Mouse (Mus musculus) kidney, adult 8-10 months (tissue): ENCODE results near the gene Pou2af1.

ENCODE experiments used
- DNase-seq, 2 experiments: peaks; one replicate each; pipeline ENCODE4 v3.0.0; 2022

Pou2af1 gene

DNA sequence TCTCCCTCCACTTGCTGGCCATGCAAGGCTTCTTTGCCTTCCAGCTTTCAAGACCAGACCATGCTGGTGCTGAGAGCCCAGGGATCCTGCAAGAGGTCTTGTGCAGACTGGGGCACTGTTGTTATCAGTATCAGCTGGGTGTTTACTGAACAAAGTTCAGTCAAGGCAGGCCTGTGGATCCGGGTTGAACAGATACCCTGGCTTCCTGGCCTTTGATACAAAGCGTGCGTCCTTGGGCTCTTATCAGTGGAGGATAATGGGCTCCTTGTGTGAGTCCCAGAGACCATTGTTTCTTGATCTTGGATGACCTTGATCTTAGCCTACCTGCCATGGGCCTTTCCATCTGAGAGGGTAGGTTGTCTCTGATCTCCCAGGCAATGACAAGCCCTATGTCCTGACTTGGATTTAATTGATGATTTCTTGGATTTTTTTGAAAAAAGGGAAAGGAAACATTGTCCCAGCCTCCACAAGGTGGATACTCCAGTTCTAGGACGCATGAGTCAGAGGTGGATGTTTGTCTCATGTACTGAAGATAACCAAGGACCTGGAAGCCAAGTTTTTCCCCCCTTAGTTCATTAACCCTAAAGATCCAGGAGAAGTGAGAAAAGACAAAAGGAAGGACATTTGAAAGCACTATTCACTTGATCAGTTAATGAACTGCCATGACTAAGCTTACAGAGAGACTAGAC lies 17.3 kb downstream of the Pou2af1 start:
- DNase-seq, result no peak

DNA sequence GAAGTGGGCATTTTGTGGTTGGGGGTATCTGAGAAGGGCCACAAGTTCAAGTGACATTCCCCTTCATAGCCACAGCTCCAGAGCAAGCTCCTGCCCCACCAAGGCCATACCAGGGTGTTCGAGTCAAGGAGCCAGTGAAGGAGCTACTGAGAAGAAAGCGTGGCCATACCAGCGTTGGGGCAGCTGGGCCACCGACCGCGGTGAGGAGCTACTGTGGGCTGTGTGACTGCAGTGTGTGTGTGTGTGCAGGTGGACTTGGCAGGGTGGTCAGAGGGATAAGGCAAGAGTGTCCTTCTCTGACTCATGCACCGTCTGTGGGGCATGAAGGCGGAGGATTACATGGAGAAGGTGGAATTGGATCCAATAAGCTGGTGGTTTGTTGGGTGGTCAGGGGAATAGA lies 18.7 kb downstream of the Pou2af1 start:
- no peak for DNase-seq

GRCm38 (mm10) chr9:51238741-51239385 lies 25.4 kb downstream of the Pou2af1 start:
- DNase-seq, result no peak

GRCm38 (mm10) chr9:51256780-51257502 lies 43.4 kb downstream of the Pou2af1 start:
- DNase-seq, result no peak

- no peak for DNase-seq
These were observed 44.9 kb downstream of the Pou2af1 start for GRCm38 (mm10) chr9:51258426-51258825.

- DNase-seq, result no peak
These were observed 55.3 kb downstream of the Pou2af1 start for GRCm38 (mm10) chr9:51268852-51269251.

GRCm38 (mm10) chr9:51271073-51271472 lies 57.6 kb downstream of the Pou2af1 start:
- DNase-seq, result no peak

DNA sequence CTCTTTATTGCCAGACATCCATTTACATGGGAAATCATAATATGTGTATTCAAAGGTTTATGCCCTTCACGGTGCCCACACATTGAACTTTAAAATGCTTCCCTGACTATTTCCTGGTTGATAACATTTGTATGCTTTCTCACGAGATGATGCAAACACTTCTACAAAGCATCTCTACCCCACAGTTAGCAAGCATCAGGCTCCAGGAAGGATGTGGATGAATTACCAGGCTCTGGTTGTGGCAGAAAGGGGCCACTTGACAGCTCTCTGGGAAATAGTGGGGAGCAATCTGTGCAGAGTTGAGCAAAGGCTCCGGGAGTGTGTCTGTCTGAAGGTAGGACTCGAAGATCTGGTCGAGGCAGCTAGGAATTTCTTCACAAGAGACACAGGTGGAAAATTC lies 58.6 kb downstream of the Pou2af1 start:
- DNase-seq, result no peak

- DNase-seq, result no peak
These were observed 60.2 kb downstream of the Pou2af1 start for GRCm38 (mm10) chr9:51273581-51274154.

- DNase-seq, result no peak
These were observed 61.2 kb downstream of the Pou2af1 start for GRCm38 (mm10) chr9:51274678-51275077.

- DNase-seq, result no peak
These were observed 64.5 kb downstream of the Pou2af1 start for GRCm38 (mm10) chr9:51277834-51278498.

- DNase-seq, result peak; percentile 77 to 78
These were observed 65.2 kb downstream of the Pou2af1 start, which contains the start of gene Colca2 for GRCm38 (mm10) chr9:51278500-51279381. Gene Colca2, minus strand, starts transcription at chr9:51278569.

DNA sequence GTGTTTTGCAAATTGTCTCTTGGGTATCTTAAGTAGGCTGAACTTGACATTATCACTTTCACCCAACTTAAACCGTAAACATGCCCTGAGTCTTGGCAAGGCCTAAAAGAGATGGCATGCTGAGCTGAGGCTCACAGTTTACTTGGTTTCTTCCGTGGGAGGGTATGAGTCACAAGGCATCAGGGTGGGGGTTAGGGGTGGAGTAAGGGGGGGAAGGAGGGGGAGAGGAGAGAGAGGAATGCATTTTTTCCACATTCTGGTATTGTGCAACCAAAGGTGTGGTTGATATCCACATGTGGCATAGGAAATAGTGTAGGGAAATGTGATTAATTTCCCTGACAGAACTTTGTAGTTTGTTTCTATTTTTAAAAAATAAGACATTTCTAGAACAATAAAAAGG lies 72.6 kb downstream of the Pou2af1 start:
- DNase-seq, result no peak
